Mouse (Mus musculus) spleen, adult 18-20 months (tissue): Measurements from ENCODE around the gene Cdkn3.
"Not testable (repeated sequence)": the region's sequence is repeated elsewhere in the genome, so short reads cannot be mapped to it uniquely, and the experiment has no call there.

ENCODE experiments used
- DNase-seq, 2 experiments: peaks; one replicate each; pipeline ENCODE4 v3.0.0; 2022; ENCODE audit warnings: mixed read lengths in 2 of 2

The Cdkn3 gene

DNA sequence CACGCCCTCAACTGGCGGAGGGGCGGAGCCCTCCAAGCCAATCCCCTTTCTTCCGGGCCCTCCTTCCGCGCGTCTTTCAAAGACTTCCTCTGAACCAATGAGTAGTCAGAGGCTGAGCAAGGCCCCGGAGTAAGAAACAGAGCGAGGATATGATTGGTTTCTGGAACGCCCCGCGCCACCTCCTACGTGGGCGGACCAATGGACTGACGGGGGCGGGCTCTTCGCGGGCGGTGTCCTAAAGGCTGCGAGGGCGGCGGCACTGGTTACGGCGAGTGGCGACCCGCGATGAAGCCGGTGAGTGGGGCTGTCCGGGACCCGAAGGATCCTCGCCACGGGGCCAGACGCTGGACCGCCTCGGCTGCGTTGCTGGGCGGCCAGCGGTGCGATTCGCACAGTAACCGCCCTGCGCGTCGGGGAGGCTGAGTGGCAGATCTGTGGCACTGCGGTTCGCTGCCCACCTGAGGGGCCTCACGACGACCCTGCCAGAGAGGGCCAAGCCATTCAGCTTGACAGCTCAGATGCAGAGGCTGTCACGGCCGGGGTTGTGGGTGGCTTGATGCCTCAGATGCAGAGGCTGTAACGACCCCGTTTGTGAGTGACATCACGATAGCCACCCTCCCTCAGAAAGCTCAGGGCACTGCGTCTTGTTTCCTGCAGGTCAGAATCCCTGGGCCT, at the start of gene Cdkn3:
Cdkn3 (plus strand) TSS at position 187 of the 675 bp plus-strand sequence.
- peak; percentile 84 to 85 for DNase-seq

GRCm38 (mm10) chr14:46718483-46718922, 41.8 kb upstream of the Cdkn3 start:
- no peak for DNase-seq

GRCm38 (mm10) chr14:46722031-46722430, 38.3 kb upstream of the Cdkn3 start:
- no peak for DNase-seq

- no peak for DNase-seq
Observed at GRCm38 (mm10) chr14:46723828-46724227, 36.5 kb upstream of the Cdkn3 start.

DNA sequence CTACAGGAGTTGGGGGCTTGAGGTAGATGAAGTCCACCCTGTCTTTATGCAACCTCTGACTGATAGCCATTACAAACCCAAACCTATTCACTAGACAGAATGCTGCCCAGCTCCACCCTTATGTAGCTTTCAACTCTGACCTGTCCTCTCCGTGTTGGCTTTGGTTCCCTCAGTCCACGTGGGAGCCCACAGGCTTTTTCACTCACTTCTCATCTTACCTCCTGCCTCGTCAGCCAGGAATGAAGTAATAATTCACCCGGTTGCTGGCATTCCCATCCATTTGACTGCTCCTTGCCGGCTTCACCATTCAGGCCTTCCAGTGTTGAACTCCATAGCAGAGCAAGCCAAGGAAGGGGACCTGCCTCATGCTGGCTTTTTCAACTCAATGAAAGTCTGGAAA, 35.4 kb upstream of the Cdkn3 start:
- DNase-seq = no peak

- DNase-seq = peak in 1 of 2 experiments; percentile 25
Observed at GRCm38 (mm10) chr14:46725743-46726142, 34.6 kb upstream of the Cdkn3 start.

- DNase-seq = no peak
Observed at GRCm38 (mm10) chr14:46734262-46734661, 26.1 kb upstream of the Cdkn3 start.

DNA sequence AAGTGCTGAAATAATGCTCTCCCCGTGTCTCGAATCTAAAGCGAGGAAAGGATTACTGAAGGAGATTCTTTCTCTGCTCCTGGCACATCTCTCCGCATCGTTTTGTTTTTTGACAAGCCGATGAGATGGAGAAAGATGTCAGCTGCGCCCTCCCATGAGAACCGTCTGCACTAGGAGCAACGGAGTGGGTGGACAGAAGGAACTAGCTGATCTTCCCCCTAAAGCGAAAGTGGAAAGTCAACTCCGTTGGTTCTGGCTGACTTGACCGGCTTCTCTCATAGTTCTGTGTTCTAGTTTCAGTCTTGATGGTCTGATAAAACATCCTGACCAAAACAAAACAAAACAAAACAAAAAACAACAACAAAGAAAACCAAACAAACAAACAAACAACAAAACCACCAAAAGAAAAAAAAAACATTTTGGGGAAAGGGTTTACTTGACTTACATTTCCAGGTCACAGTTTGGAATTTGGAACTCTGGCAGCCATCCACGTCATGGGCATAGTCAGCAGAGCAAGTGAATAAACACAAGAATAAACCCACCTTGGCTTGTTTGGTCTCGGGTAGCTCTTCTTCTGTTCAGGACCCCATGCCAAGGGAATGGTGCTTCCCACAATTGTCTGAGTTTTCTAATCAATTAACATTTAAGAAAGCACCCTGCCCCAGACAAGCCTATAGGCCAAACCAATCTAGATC, 25.4 kb upstream of the Cdkn3 start:
- no peak for DNase-seq

- no peak for DNase-seq
Observed at GRCm38 (mm10) chr14:46736366-46736765, 24.0 kb upstream of the Cdkn3 start.

- not testable (repeated sequence) for DNase-seq
Observed at GRCm38 (mm10) chr14:46737346-46737745, 23.0 kb upstream of the Cdkn3 start.

GRCm38 (mm10) chr14:46742674-46743073, 17.7 kb upstream of the Cdkn3 start:
- no peak for DNase-seq

GRCm38 (mm10) chr14:46745413-46745812, 14.9 kb upstream of the Cdkn3 start:
- DNase-seq = no peak

DNA sequence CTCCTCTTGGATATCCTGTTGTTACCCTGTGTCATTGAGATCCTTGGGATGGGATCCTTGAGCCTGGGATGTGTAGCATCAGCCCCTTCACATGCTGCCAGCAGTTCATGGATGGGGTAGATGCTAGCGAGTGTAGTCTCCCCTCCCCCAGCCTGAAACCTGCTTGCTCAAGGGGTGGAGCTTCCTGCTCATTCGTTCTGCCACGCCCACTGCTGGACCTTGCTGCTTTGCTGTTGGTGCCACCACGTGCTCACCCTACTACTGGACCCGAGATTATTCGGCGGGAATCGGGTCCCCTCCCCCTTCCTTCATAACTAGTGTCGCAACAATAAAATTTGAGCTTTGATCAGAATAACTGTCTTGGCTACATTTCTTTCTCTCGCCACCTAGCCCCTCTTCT, 6.0 kb upstream of the Cdkn3 start:
- DNase-seq = not testable (repeated sequence)

DNA sequence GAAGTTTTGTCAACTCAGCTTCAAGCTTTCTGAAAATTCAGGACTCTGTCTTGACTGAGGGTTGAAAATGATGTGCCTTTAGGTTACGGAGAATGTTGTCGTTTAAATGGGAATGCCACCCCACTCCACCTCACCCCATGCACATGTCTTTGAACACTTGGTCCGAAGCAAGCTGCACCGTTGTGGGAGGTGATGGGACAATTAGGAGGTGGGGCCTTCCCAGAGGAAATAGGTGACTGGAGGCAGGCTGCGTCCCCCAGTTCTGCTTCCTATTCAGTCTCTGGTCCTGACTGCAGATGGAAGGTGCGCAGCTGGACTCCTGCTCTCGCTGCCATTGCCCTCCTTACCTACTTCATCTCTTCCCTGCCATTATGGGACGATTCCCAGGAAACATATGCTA, 4.5 kb upstream of the Cdkn3 start:
- no peak for DNase-seq

GRCm38 (mm10) chr14:46757736-46758135, 2.6 kb upstream of the Cdkn3 start:
- DNase-seq = no peak

DNA sequence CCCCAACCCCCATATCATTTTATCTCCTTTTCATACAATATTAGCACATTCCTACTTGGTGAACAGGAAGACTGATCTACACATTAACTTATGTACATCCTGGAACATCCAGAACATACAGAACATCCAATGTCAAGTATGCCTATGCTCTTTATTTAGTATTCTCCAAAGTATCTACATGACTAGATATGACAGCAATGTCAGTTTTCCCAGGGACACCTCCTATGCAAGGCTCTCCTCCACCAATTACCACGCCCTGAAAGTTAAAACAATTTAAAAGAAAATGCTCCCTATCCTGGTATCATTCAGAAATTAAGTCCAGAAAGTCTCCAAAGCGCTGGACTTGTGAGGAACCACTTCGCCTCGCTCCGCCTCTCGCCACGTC, 379 bp upstream of the Cdkn3 start:
- DNase-seq = no peak

- no peak for DNase-seq
Observed at GRCm38 (mm10) chr14:46761186-46761585, 845 bp downstream of the Cdkn3 start.

GRCm38 (mm10) chr14:46767116-46767515, 6.8 kb downstream of the Cdkn3 start:
- DNase-seq = no peak

- no peak for DNase-seq
Observed at GRCm38 (mm10) chr14:46770036-46770435, 9.7 kb downstream of the Cdkn3 start.

- DNase-seq = no peak
Observed at GRCm38 (mm10) chr14:46778756-46779155, 18.4 kb downstream of the Cdkn3 start.

- DNase-seq = no peak
Observed at GRCm38 (mm10) chr14:46779217-46779616, 18.9 kb downstream of the Cdkn3 start.

GRCm38 (mm10) chr14:46781086-46781485, 20.7 kb downstream of the Cdkn3 start:
- no peak for DNase-seq

- no peak for DNase-seq
Observed at GRCm38 (mm10) chr14:46782187-46782828, 22.0 kb downstream of the Cdkn3 start.

GRCm38 (mm10) chr14:46783327-46783926, 23.1 kb downstream of the Cdkn3 start:
- DNase-seq = no peak
